In the genomic region with DNA sequence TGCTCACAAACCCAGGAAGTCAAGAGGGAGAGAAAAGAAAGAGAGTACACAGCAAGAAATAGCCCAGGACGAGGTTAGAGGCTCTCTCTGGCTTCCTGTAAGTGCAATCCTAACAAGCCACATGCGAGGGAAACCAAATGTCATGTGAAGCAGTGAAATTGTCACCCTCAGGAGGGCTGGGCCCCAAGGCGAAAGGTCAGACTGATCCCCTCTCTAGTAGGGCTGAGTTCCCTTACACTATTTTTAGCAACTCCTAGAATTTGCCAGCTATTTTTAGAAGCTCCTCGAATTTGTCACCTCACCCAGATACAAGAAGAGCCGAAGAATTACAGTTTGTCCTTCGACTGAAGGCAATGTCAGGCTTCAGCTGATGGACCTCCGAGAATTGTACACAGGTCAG, we compare ENCODE assay signal across 24 mouse cellular contexts.
A peak's percentile ranks its signal among the peaks of the same experiment; 100 is the strongest.
DNase-seq lines count a peak whose midpoint lies in the region; ATAC-seq and TF ChIP-seq lines count a peak whose summit lies in the region.
"Had no signal": no experiment of that assay in that cellular context is flagged by ENCODE, and none has a peak within 500 bp of the region (broad histone marks: within the 10 kb centered on the region; RNA-seq: fewer than 3 reads in every experiment).

No protein-coding gene starts in this region.

- intact Hi-C loops in heart, adult 2 months (cut with DNase I): no loop called here

- TF ChIP-seq CTCF in heart, adult 2 months (IDR thresholded peaks at IDR 0.05): no peak

- no peaks in the 10 kb centered on the region for H3K79me2 ChIP-seq in heart, adult 2 months (replicated peaks; ENCODE audit: control insufficient read depth, insufficient read depth, low read length)

- peaks cover 7% of the 10 kb centered on the region; the same call in 1 of the 2 replicates for H3K4me1 ChIP-seq in heart, adult 2 months (ENCODE audit: control insufficient read depth, insufficient read depth, low read length)
- peaks cover 35% of the 10 kb centered on the region for H3K4me1 ChIP-seq in heart, embryonic 12.5 days (replicated peaks)
- H3K4me1 ChIP-seq: hindbrain, embryonic 10.5 days; liver, embryonic 12.5 days; neural tube, embryonic 15.5 days had no signal

- no peak overlapping the region for H3K4me2 ChIP-seq in heart, embryonic 12.5 days
- H3K4me2 ChIP-seq: embryonic facial prominence, embryonic 15.5 days; liver, embryonic 12.5 days; lung, embryonic 14.5 days; neural tube, embryonic 15.5 days had no signal

- H3K27ac ChIP-seq in heart, adult 2 months: peak overlapping the region; percentile 36; the same call in 1 of the 2 replicates
- H3K27ac ChIP-seq in heart, embryonic 12.5 days (ENCODE audit: poor library complexity, severe bottlenecking): peak overlapping the region; percentile 65; the same call in 1 of the 2 replicates
- H3K27ac ChIP-seq: embryonic facial prominence, embryonic 15.5 days; hindbrain, embryonic 10.5 days; liver, embryonic 12.5 days; neural tube, embryonic 15.5 days had no signal

- TF ChIP-seq EP300 in heart, adult 2 months (IDR thresholded peaks at IDR 0.05; ENCODE audit: insufficient read depth, low read depth, low read length): no peak

- ATAC-seq in activated CD4-positive, CD25-positive, alpha-beta regulatory T cell, adult 4 months: peak; percentile 36
- no peak for ATAC-seq in heart, embryonic 12.5 days (ENCODE audit: insufficient number of reproducible peaks, low FRiP score)
- ATAC-seq in monocyte, adult 5-6 weeks (replicated peaks; ENCODE audit: insufficient number of reproducible peaks, low FRiP score, low TSS enrichment, poor library complexity, severe bottlenecking): peak; percentile 77
- no peak for ATAC-seq in megakaryocyte progenitor cell, adult 5-6 weeks (replicated peaks; ENCODE audit: poor library complexity)
- ATAC-seq: liver, embryonic 12.5 days; Patski had no signal

- peak in 1 of 2 experiments; percentile 22 for DNase-seq in heart, adult 2 months
- no peak for DNase-seq in heart, adult 8-10 months (ENCODE audit: low spot score)
- no peak for DNase-seq in c-Kit-positive CD71-positive TER-119-positive erythroid progenitor cells, embryonic 14.5 days (ENCODE audit: low spot score)
- DNase-seq: adrenal gland, postnatal 25 days; cerebellum, adult 18-20 months; cerebellum, postnatal 25 days; gastrocnemius, postnatal 14 days; kidney, adult 2 months; kidney, postnatal 36 days; layer of hippocampus, adult 9-11 months; lung, embryonic 14.5 days; midbrain, embryonic 14.5 days; right cerebral cortex, postnatal 14 days; thymus, postnatal 36 days had no signal

- WGBS in heart, adult 2 months: 32% methylated on average over 7 of the region's 7 CpGs
- WGBS in heart, embryonic 12.5 days: 29% methylated on average over 7 of the region's 7 CpGs

- no peak for TF ChIP-seq POLR2A in heart, adult 2 months (IDR thresholded peaks at IDR 0.05; ENCODE audit: insufficient read depth, low read depth, low read length)

- H3K27me3 ChIP-seq in heart, adult 2 months (ENCODE audit: control insufficient read depth, insufficient read depth, low read length): no peaks in the 10 kb centered on the region
- no peaks in the 10 kb centered on the region for H3K27me3 ChIP-seq in heart, embryonic 12.5 days (replicated peaks)
- H3K27me3 ChIP-seq: embryonic facial prominence, embryonic 15.5 days; liver, embryonic 12.5 days; neural tube, embryonic 15.5 days; Patski had no signal

- no peaks in the 10 kb centered on the region for H3K36me3 ChIP-seq in heart, adult 2 months (ENCODE audit: control insufficient read depth, insufficient read depth, low read length)
- H3K36me3 ChIP-seq in heart, embryonic 12.5 days: no peaks in the 10 kb centered on the region
- H3K36me3 ChIP-seq: embryonic facial prominence, embryonic 15.5 days; hindbrain, embryonic 10.5 days; liver, embryonic 12.5 days; neural tube, embryonic 15.5 days had no signal

- H3K4me3 ChIP-seq in heart, adult 2 months: no peak overlapping the region
- no peak overlapping the region for H3K4me3 ChIP-seq in heart, embryonic 12.5 days
- H3K4me3 ChIP-seq: embryonic facial prominence, embryonic 15.5 days; hindbrain, embryonic 10.5 days; liver, embryonic 12.5 days; myocyte; neural tube, embryonic 15.5 days had no signal

- no peak overlapping the region for H3K9ac ChIP-seq in heart, adult 2 months (ENCODE audit: low read depth, low read length)
- H3K9ac ChIP-seq in heart, embryonic 12.5 days: no peak overlapping the region
- H3K9ac ChIP-seq: embryonic facial prominence, embryonic 15.5 days; liver, embryonic 12.5 days; lung, embryonic 14.5 days; neural tube, embryonic 15.5 days had no signal

- peaks cover 4% of the 10 kb centered on the region; the same call in 1 of the 2 replicates for H3K9me3 ChIP-seq in heart, embryonic 12.5 days (replicated peaks)
- H3K9me3 ChIP-seq: embryonic facial prominence, embryonic 15.5 days; hindbrain, embryonic 10.5 days; liver, embryonic 12.5 days; neural tube, embryonic 15.5 days had no signal

Comparison
In these comparisons a context has a peak if more than half of its experiments do, and no peak if none do; other contexts are left out.
1. ATAC-seq: peak in activated CD4-positive, CD25-positive, alpha-beta regulatory T cell, adult 4 months (single experiment) and monocyte, adult 5-6 weeks (single experiment); none in heart, embryonic 12.5 days (single experiment) and megakaryocyte progenitor cell, adult 5-6 weeks (single experiment).